Mouse (Mus musculus): Measurements from ENCODE around the gene Rxrb.

Gene Rxrb

DNA sequence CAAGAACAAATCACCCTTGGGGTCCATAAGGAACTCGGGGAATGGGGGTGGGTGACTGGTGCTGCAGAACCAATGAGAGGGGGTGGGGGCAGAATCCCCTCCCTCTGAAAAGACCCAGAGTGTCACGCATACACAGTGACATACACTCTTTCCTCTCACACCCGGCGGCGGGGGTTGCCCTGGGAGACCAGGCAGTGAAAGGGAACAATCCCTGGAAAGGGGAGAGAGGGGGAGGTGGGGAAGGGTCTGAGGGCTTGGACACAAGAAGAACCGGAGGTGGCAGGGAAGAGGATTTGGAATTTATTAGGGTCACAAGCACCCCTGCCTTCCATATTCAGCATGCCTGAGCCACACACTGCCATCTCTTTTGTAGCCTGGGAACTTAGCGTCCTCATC, 5.9 kb upstream of the Rxrb start:
- peak in 1 of 2 experiments; percentile 25 for DNase-seq

DNA sequence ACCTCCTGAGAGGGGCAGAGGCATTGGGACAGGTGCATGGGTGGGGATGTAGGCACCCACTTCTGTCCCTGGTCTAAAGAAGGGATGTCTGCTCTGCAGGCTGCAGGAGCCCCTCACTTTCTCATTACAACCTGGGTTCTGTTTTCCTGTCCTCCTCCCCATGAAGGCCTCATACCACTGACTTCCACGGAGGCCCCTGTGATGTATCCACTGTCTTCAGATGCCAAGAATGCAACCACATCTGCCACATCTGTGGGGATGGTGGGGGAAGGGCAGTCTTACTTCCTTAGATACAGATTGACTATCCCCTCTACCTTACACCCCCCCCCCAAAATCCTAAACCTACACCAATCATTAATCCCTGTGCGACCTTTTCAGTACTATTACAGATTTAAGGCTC, 5.4 kb upstream of the Rxrb start:
- no peak for DNase-seq

DNA sequence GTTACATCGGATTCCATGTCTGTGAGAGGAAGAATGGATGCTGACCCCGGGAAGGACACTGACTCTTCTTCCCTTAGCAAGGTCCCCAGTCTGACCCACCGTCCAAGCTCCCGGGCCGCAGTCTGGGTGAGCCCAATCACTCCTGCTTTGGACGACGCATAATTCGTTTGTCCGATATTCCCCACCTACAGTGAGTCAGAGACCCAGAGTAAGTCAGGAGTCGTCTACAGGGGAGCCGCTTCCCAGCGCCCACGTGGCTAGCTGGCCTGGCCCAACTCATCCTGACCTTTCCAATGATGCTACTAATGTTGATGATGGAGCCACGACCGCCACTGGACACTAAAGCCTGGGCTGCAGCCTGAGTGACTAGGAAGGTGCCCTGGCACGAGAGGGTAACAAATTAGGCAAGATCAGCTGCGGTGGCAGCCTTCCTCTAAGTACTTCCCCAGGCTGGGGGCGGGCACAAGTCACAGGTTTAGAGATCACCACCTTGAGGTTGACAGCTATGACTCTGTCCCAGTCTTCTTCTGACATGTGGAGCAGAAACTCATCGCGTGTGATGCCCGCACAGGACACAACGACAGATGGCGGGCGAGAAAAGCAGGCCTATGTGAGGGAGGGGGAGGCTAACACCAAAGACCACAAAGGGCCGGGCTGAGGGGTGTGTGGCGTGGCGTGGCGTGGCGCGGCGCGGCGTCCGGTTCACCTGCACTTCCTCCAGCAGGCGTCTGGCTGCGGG, 4.5 kb upstream of the Rxrb start:
- DNase-seq: peak in 1 of 2 experiments; percentile 18

DNA sequence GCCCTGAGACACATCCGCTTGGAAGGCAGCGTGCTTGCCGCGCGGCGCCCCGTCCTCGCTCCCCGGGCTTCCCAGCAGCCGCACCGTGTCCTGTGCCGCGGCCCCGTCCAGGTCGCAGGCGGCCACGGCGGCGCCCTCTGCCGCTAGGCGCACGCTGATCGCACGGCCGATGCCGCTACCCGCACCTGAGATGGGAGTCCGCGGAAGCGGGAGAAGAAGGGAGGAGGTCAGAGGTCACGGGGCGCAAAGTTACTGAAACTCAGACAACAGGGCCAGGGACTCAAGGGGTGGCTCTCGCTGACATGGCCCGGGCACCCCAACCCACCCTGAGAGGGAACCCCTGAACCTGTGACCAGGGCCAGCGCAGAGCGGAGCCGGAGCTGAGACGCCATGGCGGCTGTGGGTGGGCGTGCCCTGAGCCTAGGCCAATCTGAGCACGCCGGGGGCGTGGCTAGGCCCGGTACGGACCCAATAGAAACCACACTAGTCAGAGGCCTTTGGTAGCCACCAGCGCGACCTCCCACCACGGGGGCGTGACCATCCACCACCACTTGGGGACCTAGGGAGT, 3.9 kb upstream of the Rxrb start, which contains the start of gene H2-Ke6:
Gene H2-Ke6 (minus strand): TSS at position 405 of the 568 bp plus-strand sequence.
- DNase-seq: peak; percentile 91 to 93

DNA sequence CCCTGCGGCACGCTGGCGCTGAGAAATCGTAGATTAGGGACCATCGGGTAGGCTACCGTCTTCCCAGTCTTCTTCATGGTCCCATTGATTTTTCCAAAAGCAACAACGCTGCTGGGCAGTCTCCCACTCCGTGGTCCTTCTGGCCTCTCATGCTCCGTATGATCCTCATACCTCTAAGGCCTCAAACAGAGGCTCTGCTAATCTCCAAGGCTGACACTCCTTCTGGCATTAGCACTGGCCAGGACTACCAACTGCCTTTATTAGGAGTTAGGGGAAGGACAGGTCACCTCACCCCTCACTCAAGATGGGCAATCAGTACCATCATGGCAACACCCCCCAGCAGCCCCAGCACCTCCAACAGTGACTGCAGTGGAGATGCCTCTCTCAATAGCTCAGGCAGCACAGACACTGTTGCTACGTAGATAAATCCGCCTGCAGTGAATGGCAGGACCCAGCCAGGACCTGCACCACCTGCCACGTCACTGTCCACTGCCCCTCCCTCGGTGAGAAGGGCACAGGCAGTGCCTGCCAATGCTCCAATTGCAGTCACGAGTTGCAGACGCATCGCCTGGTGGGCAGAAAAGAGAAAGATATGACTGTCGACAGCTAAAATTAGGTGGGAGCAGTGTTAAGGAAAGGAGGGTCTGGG, 3.0 kb upstream of the Rxrb start:
- peak in 1 of 2 experiments; percentile 23 for DNase-seq

DNA sequence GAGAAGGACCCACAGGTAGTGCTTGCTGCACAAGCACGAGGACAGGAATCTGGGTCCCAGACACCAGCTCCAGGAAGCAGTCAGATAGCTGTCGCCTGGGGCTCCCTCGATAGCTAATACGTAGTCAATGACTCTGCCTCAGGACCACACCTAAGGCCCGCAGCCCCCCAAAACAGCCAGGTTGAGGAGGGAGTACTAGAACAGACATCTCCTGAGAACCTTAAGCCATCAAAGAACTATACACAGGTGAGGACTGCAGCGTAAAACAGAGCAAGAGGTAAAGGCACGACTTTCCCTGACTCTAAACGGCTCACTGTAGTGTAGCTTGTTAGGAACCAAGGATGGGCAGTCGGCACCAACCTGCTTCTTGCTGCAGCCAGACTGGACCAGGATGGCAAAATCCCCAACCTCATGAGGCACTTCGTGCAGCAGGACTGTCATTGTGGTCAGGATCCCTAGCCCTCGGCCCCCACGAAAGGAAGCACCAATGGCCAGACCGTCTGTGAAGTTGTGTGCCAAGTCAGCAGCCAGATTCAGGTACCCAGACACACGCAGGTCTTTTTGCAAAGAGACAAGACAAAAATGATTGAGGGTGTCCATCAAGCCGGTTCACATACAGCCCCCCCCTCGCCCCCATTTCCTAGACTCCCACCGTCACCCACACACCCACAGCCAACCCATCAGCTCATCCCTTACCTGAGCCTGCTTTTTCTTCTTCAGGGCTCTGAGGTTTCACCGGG, 2.3 kb upstream of the Rxrb start:
- DNase-seq: peak in 1 of 2 experiments; percentile 24

DNA sequence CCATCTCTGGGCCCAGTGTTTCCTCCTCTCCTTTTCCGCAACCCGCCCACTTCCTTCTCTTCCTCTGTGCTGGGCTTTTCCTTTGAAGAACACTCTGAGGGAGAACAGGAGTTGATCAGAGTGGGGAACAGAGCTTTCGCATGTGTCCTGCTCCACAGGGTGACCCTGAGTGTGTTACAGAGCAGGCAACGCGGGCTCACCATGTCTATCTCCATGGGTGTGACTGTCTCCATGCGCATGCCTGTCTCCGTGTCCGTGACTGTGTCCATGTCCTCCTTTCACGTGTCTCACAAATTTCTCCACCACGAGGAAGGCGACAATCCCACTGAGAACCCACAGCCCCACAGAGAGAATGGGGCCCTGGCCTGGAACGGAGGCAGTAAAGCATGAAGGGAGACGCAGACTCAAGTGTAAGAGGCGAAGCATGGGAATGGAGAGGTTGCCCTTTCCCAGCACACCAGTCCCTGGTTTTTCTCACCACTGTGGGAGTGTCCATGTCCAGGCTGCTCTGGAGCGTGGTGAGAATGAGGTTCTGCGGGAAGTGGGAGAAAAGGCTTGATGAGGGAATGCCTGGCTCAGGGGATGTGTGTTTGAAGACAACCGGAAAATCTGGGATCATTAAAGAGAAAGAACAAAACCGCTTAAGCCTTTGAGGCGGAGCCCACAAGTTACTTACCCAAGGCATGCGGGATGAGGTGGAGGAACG, 1.6 kb upstream of the Rxrb start:
- DNase-seq: no peak

DNA sequence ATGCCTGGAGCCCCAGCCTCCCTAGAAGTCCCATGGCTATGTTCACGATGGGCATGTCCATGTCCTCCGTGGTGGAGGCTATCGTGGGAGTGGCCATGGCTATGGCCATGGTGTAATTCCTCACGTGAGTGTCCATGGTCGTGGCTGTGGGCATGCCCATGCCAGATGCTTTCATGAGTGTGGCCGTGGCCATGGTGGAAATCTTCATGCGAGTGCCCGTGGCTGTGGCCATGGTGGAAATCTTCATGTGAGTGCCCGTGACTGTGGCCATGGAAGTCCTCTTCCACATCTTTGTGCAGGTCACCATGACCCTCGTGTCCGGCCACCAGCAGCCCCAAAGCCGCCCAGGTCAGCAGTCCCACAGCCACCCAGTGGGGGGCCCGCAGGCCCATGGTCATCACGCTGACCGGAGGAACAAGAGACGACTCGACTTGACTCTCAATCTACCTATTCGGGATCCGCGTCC, 718 bp upstream of the Rxrb start:
- peak in 1 of 2 experiments; percentile 70 for DNase-seq

DNA sequence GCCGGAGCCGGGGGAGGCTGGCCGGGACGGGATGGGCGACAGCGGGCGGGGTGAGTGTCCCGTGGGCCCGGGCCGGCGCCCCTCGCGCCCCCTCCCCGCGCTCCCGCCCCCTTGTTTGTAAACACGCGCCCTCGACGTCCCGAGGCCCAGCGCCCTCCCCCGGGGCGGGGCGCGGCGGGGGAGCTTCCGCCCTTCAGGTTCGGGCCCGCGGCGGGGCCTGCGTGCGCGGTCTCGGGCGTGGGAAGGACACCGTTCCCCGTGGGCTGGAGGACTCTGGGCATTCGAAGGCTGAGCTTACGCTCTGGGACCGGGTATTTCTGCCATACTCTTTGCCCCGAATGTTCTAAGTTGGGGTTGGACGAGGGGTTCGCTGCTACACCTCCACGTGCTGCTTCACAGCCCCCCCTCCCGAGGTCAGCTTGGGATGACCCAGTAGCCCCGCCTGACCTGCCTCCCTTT, 591 bp downstream of the Rxrb start:
- no peak for DNase-seq

DNA sequence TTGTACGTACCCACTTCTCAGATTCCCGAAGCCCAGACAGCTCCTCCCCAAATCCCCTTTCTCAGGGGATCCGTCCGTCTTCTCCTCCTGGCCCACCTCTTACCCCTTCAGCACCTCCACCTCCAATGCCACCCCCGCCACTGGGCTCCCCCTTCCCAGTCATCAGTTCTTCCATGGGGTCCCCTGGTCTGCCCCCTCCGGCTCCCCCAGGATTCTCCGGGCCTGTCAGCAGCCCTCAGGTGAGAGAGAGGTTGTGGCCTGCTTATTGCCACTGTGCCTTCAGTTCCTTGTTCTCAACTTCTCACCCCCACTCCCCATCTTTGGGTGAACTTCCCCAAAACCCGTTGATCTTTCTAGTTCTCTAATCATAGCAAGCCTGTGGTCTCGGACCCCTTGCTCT, 1.2 kb downstream of the Rxrb start:
- DNase-seq: peak; percentile 32 to 47

DNA sequence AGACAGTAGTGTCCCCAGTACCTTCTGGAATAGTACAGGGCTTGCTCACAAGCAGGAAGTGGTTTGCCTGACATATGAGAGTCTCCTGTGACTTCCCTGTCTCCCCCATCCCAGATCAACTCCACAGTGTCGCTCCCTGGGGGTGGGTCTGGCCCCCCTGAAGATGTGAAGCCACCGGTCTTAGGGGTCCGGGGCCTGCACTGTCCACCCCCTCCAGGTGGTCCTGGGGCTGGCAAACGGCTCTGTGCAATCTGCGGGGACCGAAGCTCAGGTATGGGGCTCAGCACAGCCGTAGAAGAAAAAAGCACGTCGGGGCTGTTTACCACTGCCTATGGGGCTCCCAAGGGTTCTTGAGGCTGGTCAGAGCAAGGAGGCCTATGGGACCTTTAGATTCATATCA, 1.8 kb downstream of the Rxrb start:
- peak; percentile 18 to 40 for DNase-seq

DNA sequence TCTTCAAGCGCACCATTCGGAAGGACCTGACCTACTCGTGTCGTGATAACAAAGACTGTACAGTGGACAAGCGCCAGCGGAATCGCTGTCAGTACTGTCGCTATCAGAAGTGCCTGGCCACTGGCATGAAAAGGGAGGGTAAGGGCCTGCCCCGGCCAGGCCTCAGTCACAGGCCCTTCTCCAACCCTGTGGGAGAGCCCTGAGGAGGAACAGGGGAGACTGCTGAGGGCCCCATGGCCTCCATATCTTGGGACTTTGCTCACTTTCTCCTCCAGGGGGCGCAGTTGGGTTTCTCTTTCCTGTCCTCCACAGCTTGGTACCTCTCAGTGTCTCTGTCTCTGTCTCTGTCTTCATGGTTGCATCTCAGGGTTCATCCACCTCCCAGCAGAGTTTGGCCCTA, 2.5 kb downstream of the Rxrb start:
- DNase-seq: peak; percentile 66 to 77

DNA sequence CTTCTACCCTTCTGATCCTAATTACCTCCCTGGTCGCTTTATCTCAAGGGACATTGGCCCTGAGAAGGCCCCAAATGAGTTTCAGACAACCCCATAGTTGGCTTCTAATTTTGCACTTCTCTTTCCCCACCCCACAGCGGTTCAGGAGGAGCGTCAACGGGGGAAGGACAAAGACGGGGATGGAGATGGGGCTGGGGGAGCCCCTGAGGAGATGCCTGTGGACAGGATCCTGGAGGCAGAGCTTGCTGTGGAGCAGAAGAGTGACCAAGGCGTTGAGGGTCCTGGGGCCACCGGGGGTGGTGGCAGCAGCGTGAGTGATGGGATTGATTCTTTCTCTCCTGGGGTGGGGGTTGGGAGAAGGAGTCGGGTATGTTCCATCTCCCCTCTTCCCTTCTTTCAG, 3.9 kb downstream of the Rxrb start:
- DNase-seq: no peak

DNA sequence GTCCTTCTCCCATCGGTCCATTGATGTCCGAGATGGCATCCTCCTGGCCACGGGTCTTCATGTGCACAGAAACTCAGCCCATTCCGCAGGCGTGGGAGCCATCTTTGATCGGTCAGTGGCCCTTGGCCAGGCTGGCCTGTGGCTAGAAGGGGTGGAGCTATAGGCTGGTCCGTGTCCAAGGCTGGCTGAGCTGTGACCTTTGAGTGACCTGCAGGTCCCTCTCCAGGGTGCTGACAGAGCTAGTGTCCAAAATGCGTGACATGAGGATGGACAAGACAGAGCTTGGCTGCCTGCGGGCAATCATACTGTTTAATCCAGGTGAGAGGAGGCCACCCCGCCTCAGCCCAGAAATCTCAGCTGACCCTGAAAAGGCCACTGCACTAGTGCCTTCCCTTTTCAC, 5.0 kb downstream of the Rxrb start:
- peak in 1 of 2 experiments; percentile 27 for DNase-seq

DNA sequence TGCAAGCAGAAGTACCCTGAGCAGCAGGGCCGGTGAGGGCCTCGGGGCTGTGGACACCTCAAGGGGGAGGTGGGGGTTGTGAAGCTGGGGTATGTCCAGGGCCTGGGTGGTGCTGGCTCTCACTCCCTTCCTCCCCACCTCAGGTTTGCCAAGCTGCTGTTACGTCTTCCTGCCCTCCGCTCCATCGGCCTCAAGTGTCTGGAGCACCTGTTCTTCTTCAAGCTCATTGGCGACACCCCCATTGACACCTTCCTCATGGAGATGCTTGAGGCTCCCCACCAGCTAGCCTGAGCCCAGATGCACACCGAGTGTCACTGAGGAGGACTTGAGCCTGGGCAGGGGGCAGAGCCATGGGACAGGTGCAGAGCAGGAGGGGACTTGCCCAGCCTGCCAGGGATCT, 5.6 kb downstream of the Rxrb start:
- peak; percentile 11 to 14 for DNase-seq

DNA sequence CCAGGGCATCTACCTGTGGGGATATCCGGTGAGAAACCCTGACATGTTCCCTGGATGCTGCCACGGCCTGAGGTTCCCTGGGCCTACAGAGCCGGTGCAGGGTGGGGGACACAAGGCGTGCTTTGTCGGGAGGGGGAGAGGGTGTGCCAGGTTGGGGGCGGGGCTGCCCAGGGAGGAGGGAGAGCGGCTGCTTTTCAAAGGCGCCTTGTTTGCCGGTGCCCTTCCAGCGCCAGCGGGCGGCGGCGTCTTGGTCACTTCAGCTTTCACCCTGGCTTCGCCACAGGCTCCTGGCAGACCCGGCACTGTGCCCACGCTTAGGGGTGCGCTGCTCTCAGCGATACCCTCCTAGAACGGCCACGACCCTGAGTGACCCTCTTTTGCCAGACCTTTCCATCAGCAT, 6.8 kb downstream of the Rxrb start:
- peak; percentile 45 to 68 for DNase-seq

DNA sequence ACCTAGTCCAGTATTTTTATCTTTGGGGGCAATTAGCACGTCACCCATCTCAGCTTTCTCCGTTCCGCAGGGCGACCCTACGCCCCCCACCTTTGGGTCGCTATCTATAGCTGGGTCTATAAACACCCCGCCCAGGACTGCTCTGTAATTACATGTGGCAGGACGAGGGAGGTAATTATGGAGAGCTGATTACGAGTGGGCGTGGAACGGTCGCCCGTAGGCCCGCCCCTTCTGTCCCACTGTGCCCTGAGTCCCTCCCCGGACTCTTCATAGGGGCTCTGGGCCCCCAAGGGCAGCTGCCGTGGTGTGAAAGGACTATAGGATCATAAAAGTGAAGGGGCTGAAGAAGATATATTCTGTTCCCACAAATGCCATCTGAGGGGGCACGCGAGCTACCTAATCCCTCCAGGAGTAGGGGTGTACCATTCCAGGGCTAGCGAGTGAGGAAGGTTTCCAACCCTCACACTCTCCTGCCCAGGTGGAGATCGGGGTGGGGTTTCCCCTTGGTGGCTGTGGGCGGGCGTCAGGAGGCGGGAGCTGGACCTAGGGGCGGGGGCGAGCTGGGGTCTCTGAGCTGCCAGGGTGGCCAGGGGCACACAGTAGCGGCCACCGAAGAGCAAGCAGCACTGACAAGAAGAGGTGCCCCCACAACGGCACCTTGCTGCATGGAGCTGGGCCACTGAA, 7.4 kb downstream of the Rxrb start, which contains the start of gene Col11a2:
Gene Col11a2 (plus strand): TSS at position 560 of the 684 bp plus-strand sequence.
- peak; percentile 26 to 49 for DNase-seq

DNA sequence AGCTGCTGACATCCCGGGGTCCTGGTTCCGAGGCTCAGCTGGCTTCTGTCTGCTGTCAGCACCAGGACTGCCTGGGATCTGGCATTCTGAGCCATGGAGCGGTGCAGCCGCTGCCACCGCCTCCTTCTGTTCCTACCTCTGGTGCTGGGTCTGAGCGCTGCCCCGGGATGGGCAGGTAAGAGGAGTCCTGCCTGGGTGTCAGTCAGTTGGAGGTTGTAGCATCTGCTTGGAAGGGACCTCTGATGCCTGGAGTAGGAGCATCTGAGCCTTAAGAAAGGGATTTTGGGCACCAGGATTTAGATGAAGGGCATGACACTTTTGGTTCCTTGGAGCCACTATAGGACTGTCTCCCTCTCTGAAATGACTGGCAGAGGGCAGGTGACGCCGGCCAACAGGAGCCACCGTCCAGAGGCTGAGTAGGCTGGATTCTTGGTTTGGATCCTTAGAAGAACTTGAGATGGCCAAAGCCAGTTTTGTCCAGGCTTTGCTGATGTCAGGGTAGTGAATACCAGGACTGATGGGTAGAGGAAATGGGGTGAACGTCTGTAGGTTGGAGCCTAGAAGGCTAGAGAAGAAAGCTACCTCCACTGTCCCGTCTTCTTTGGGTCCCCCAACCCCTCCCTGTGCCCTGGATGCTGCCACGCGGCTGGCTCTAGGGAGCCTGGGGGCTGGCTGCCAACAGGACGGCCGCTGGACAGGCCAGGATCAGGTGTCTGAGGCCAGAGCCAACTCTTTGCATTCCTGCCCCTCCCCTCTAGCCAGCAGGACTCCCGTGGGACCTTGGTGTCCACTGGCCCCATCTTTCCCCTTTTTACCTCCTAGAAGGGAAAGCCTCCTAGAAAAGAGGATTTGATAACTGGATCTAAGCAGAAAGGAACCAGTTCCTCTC, 8.2 kb downstream of the Rxrb start:
- DNase-seq: peak; percentile 21 to 55

DNA sequence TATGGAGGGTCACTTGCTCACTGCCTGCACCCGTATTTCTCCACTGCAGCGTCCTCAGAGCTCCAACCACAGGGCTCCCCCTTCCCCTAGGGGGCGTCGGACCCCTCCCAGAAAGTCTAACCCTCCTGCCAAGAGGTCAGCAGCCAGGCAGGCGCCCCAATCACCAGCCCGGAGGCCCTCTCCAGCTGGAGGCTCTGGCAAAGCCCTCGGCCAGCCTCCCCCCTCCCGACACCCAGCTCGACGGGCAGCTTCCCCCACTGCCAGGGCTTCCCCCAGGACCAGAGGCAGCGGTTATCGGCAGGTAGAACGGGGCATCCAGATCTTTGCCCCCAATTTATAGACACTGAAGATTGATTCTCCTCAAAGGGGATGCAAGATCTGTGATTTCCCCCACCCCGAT, 14.3 kb downstream of the Rxrb start:
- DNase-seq: no peak

DNA sequence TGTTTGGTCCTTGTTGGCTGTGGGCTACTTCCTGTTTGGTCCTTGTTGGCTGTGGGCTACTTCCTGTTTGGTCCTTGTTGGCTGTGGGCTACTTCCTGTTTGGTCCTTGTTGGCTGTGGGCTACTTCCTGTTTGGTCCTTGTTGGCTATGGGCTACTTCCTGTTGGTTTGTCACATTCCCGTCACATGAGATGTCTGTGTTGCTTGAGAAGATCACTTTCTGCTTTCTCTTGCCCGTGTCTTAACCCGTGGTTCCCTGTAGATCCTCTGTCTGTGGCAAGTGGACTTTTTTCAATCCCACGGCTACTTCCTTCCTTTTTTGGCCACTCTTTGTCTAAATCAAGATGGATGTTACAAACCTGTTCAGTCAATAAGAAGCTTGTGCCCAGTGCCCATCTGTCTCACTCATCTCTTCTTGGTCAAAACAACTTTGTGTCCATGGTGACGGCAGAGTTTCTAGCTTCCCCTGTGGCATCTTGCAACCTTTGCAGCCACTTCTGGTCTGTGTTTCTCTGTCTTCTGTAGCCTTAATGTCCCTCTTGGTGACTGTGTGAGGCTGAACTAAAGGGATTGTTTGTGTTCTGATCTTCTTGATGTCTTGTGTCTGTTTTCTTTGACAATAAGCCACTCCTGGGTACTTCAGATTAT, 15.9 kb downstream of the Rxrb start:
- no peak for DNase-seq
